Mouse (Mus musculus) neural tube, embryonic 14.5 days (tissue): ENCODE measurements at regions not wholly inside any gene's neighbourhood (a gene's known extent, or its start where the extent isn't known, plus 50 kb on each side); places are given as distances from the start of the nearest gene placed in this dataset.
A peak's percentile ranks its signal among the peaks of the same experiment; 100 is the strongest.

Source experiments
- ATAC-seq: fragments of 200-750 bp; cut with Nextera tagmentation; 2 replicates; pipeline ENCODE4 v1.8.0; 2017; ENCODE audit warnings: low read depth, mild to moderate bottlenecking, moderate TSS enrichment, moderate library complexity
- H3K27ac ChIP-seq: fragments of 300-500 bp; sonication (generic); 2 replicates; pipeline ENCODE4 v1.5.1; 2014; ENCODE audit warnings: low read depth, mild to moderate bottlenecking, control low read depth, low read length, moderate library complexity, mixed read lengths
- H3K27me3 ChIP-seq: fragments of 300-500 bp; sonication (generic); 2 replicates; pipeline ENCODE4 v1.6.1; 2014; ENCODE audit warnings: low read length; ENCODE audit not compliant: control insufficient read depth, insufficient read depth
- H3K36me3 ChIP-seq: fragments of 300-500 bp; sonication (generic); 2 replicates; pipeline ENCODE4 v1.6.1; 2014; ENCODE audit warnings: low read length, mixed read lengths; ENCODE audit not compliant: control insufficient read depth, insufficient read depth
- H3K4me1 ChIP-seq: fragments of 300-500 bp; sonication (generic); 2 replicates; pipeline ENCODE4 v1.6.1; 2014; ENCODE audit warnings: low read length; ENCODE audit not compliant: control insufficient read depth, insufficient read depth
- H3K4me2 ChIP-seq: fragments of 300-500 bp; sonication (generic); 2 replicates; pipeline ENCODE4 v1.6.1; 2014; ENCODE audit warnings: mild to moderate bottlenecking, low read depth, low read length, control low read depth
- H3K4me3 ChIP-seq: fragments of 300-500 bp; sonication (generic); 2 replicates; pipeline ENCODE4 v1.5.1; 2014; ENCODE audit warnings: low read depth, low read length, control low read depth, mixed read lengths
- H3K9ac ChIP-seq: fragments of 300-500 bp; sonication (generic); replicated peaks from 2 replicates; pipeline ENCODE4 v1.6.1; 2014; ENCODE audit warnings: low read depth, mild to moderate bottlenecking, control low read depth, low read length, mixed read lengths
- H3K9me3 ChIP-seq: fragments of 300-500 bp; sonication (generic); 2 replicates; pipeline ENCODE4 v1.6.1; 2016; ENCODE audit warnings: low read length; ENCODE audit not compliant: control insufficient read depth
- WGBS: fragments of 180-500 bp; shearing (Covaris S2); extraction: QIAGEN DNeasy Blood & Tissue Kit; methylation state at CpG from one replicate; pipeline ENCODE4 v1.1.7; 2014; 5-methylcytosine and 5-hydroxymethylcytosine counted together

- Histone ChIP-seq H3K27ac (no peak overlapping the region), H3K9me3 (no peaks in the 10 kb centered on the region), H3K9ac (no peak overlapping the region), H3K27me3 (no peaks in the 10 kb centered on the region), H3K36me3 (no peaks in the 10 kb centered on the region), H3K4me2 (peak overlapping the region; percentile 41; the same call in 1 of the 2 replicates), H3K4me1 (0 out of 2 replicates have a peak, but pooled peaks cover 6% of the 10 kb centered on the region), H3K4me3 (peak overlapping the region; percentile 13; the same call in 1 of the 2 replicates)
- peak; percentile 69; the same call in 1 of the 2 replicates for ATAC-seq
- WGBS = 20% methylated on average over 9 of the region's 9 CpGs
Measured at GRCm38 (mm10) chr2:106431637-106432199, 261.4 kb upstream of the Mpped2 start.

GRCm38 (mm10) chr2:106436136-106436535 lies 256.9 kb upstream of the Mpped2 start:
- H3K27me3 ChIP-seq = no peaks in the 10 kb centered on the region
- H3K4me1 ChIP-seq = 0 out of 2 replicates have a peak, but pooled peaks cover 3% of the 10 kb centered on the region
- 14% methylated on average over 2 of the region's 2 CpGs for WGBS

GRCm38 (mm10) chr2:106454310-106454974 lies 238.6 kb upstream of the Mpped2 start:
- 64% methylated on average over 7 of the region's 7 CpGs for WGBS
- no peak overlapping the region for H3K27ac ChIP-seq
- no peak overlapping the region for H3K9ac ChIP-seq
- H3K27me3 ChIP-seq = no peaks in the 10 kb centered on the region
- no peak overlapping the region for H3K4me3 ChIP-seq
- H3K4me2 ChIP-seq = no peak overlapping the region
- no peaks in the 10 kb centered on the region for H3K4me1 ChIP-seq
- peak; percentile 69 for ATAC-seq
- no peaks in the 10 kb centered on the region for H3K36me3 ChIP-seq
- no peaks in the 10 kb centered on the region for H3K9me3 ChIP-seq

More at GRCm38 (mm10) chr2:106436136-106436535, 256.9 kb upstream of the Mpped2 start:
- H3K9ac ChIP-seq = no peak overlapping the region
- no peak overlapping the region for H3K4me3 ChIP-seq
- H3K27ac ChIP-seq = no peak overlapping the region
- no peaks in the 10 kb centered on the region for H3K36me3 ChIP-seq
- no peaks in the 10 kb centered on the region for H3K9me3 ChIP-seq
- H3K4me2 ChIP-seq = no peak overlapping the region
- ATAC-seq = no peak

GRCm38 (mm10) chr2:106455039-106455438 lies 238.0 kb upstream of the Mpped2 start:
- no peak overlapping the region for H3K4me2 ChIP-seq
- WGBS = 76% methylated on average over 4 of the region's 4 CpGs
- ATAC-seq = no peak
- no peak overlapping the region for H3K4me3 ChIP-seq
- H3K27ac ChIP-seq = no peak overlapping the region
- no peaks in the 10 kb centered on the region for H3K27me3 ChIP-seq
- no peaks in the 10 kb centered on the region for H3K9me3 ChIP-seq
- H3K9ac ChIP-seq = no peak overlapping the region
- no peaks in the 10 kb centered on the region for H3K36me3 ChIP-seq
- no peaks in the 10 kb centered on the region for H3K4me1 ChIP-seq

GRCm38 (mm10) chr2:106455972-106456371 lies 237.1 kb upstream of the Mpped2 start:
- Histone ChIP-seq H3K27me3 (no peaks in the 10 kb centered on the region), H3K9ac (no peak overlapping the region), H3K36me3 (no peaks in the 10 kb centered on the region), H3K27ac (no peak overlapping the region), H3K4me2 (no peak overlapping the region), H3K9me3 (no peaks in the 10 kb centered on the region), H3K4me1 (no peaks in the 10 kb centered on the region), H3K4me3 (no peak overlapping the region)
- ATAC-seq = no peak
- WGBS = 86% methylated on average over 3 of the region's 3 CpGs

- Histone ChIP-seq H3K4me2 (no peak overlapping the region), H3K4me1 (no peaks in the 10 kb centered on the region), H3K36me3 (no peaks in the 10 kb centered on the region), H3K9me3 (no peaks in the 10 kb centered on the region), H3K27ac (no peak overlapping the region), H3K4me3 (no peak overlapping the region), H3K9ac (no peak overlapping the region), H3K27me3 (no peaks in the 10 kb centered on the region)
- 50% methylated on average over 5 of the region's 5 CpGs for WGBS
- ATAC-seq = no peak
Measured at GRCm38 (mm10) chr2:106458003-106458402, 235.1 kb upstream of the Mpped2 start.

- H3K36me3 ChIP-seq = no peaks in the 10 kb centered on the region
- H3K4me1 ChIP-seq = no peaks in the 10 kb centered on the region
- 75% methylated on average over 8 of the region's 8 CpGs for WGBS
- no peak overlapping the region for H3K9ac ChIP-seq
- no peak overlapping the region for H3K27ac ChIP-seq
- H3K27me3 ChIP-seq = no peaks in the 10 kb centered on the region
- H3K4me2 ChIP-seq = no peak overlapping the region
- ATAC-seq = no peak
- H3K4me3 ChIP-seq = no peak overlapping the region
- H3K9me3 ChIP-seq = no peaks in the 10 kb centered on the region
Measured at GRCm38 (mm10) chr2:106461021-106461420, 232.0 kb upstream of the Mpped2 start.

GRCm38 (mm10) chr2:106461490-106461889 lies 231.6 kb upstream of the Mpped2 start:
- no peaks in the 10 kb centered on the region for H3K27me3 ChIP-seq
- ATAC-seq = no peak
- H3K9me3 ChIP-seq = no peaks in the 10 kb centered on the region
- no peaks in the 10 kb centered on the region for H3K36me3 ChIP-seq
- H3K27ac ChIP-seq = no peak overlapping the region
- WGBS = 84% methylated on average over 7 of the region's 7 CpGs
- no peak overlapping the region for H3K4me2 ChIP-seq
- no peak overlapping the region for H3K4me3 ChIP-seq
- no peak overlapping the region for H3K9ac ChIP-seq
- H3K4me1 ChIP-seq = no peaks in the 10 kb centered on the region

GRCm38 (mm10) chr2:106461973-106462637 lies 231.0 kb upstream of the Mpped2 start:
- no peak overlapping the region for H3K4me2 ChIP-seq
- H3K27ac ChIP-seq = no peak overlapping the region
- H3K27me3 ChIP-seq = no peaks in the 10 kb centered on the region
- no peaks in the 10 kb centered on the region for H3K4me1 ChIP-seq
- no peaks in the 10 kb centered on the region for H3K36me3 ChIP-seq
- WGBS = 75% methylated on average over 12 of the region's 12 CpGs
- ATAC-seq = no peak
- no peak overlapping the region for H3K9ac ChIP-seq
- no peaks in the 10 kb centered on the region for H3K9me3 ChIP-seq
- H3K4me3 ChIP-seq = no peak overlapping the region
